Mouse (Mus musculus): ENCODE measurements around the gene Mal.

DNA sequence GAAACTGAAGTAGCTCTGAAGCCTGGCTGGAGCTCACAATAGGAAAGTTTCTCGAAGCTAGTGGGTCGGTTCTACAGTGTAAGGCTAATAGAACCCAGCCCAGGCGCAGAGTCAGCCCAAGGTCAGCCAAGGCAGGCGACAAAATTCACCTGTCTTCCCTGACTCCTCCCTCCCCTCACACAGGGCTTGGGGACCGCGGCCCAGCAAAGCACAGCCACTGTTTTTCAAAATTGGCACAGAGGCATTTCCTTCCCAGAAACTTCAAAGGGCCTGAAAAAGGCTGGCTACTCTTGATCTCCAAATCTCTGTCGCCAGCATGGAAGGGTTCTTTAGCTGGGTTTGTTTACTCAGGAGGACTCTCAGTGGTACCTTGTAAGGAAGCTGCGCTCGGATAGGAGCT is 1.1 kb downstream of the Mal start:
- TF ChIP-seq TAL1 (IDR thresholded peaks at IDR 0.05; ENCODE audit: low read length), result no peak
- no peak for TF ChIP-seq GATA1 (IDR thresholded peaks at IDR 0.05; ENCODE audit: low read length)

All from erythroblast, embryonic 14.5 days (primary cell).